Mouse (Mus musculus) lung, postnatal 0 days (tissue): Measurements from ENCODE around the gene Lrrc61. TPM values are rescaled to one million over a fixed set of nuclear protein-coding genes. Genes with fewer than 3 reads are reported as not detected.

Experiments used
- ATAC-seq: fragments of 200-750 bp; cut with Nextera tagmentation; 2 replicates; pipeline ENCODE4 v1.8.0; 2017; ENCODE audit warnings: moderate library complexity
- DNase-seq: peaks from one replicate; pipeline ENCODE4 v3.0.0-alpha.2; 2016; ENCODE audit warnings: low spot score
- H3K27ac ChIP-seq: fragments of 300-500 bp; sonication (generic); 2 replicates; pipeline ENCODE4 v1.5.1; 2014; ENCODE audit warnings: antibody characterized with exemption, mild to moderate bottlenecking, low read length, mixed read lengths
- H3K27me3 ChIP-seq: fragments of 300-500 bp; sonication (generic); replicated peaks from 2 replicates; pipeline ENCODE4 v1.6.1; 2014; ENCODE audit warnings: low read length, mixed read lengths; ENCODE audit not compliant: insufficient read depth
- H3K36me3 ChIP-seq: fragments of 300-500 bp; sonication (generic); 2 replicates; pipeline ENCODE4 v1.6.1; 2014; ENCODE audit warnings: low read length, mixed read lengths; ENCODE audit not compliant: insufficient read depth
- H3K4me1 ChIP-seq: fragments of 300-500 bp; sonication (generic); 2 replicates; pipeline ENCODE4 v1.6.1; 2014; ENCODE audit warnings: antibody characterized with exemption, low read depth, low read length, mixed read lengths; ENCODE audit not compliant: insufficient read depth
- H3K4me2 ChIP-seq: fragments of 300-500 bp; sonication (generic); replicated peaks from 2 replicates; pipeline ENCODE4 v1.6.1; 2014; ENCODE audit warnings: low read depth, mild to moderate bottlenecking, low read length, moderate library complexity, mixed read lengths
- H3K4me3 ChIP-seq: fragments of 300-500 bp; sonication (generic); 2 replicates; pipeline ENCODE4 v1.5.1; 2014; ENCODE audit warnings: low read depth, low read length
- H3K9ac ChIP-seq: fragments of 300-500 bp; sonication (generic); replicated peaks from 2 replicates; pipeline ENCODE4 v1.6.1; 2014; ENCODE audit warnings: low read depth, mild to moderate bottlenecking
- H3K9me3 ChIP-seq: fragments of 300-500 bp; sonication (generic); 2 replicates; pipeline ENCODE4 v1.6.1; 2016; ENCODE audit warnings: low read length, mixed read lengths
- CTCF ChIP-seq: IDR thresholded peaks from 2 replicates; pipeline ENCODE4 v1.5.1; 2016; ENCODE audit warnings: antibody characterized with exemption, mild to moderate bottlenecking
- EP300 ChIP-seq: IDR thresholded peaks from 2 replicates; pipeline ENCODE4 v1.6.1; 2016; ENCODE audit warnings: antibody characterized with exemption, mild to moderate bottlenecking, control low read depth
- WGBS: fragments of 180-500 bp; shearing (Covaris S2); extraction: QIAGEN DNeasy Blood & Tissue Kit; methylation state at CpG from one replicate; pipeline ENCODE4 v1.1.7; 2014; 5-methylcytosine and 5-hydroxymethylcytosine counted together
- polyA plus RNA-seq: library from polyadenylated mRNA; unstranded; fragments of >200 nt; fragmentation: Nextera tagmentation; extraction: Ambion mirVana; gene quantifications from 2 replicates; pipeline ENCODE4 v1.2.1, GENCODE M21; 2015

Lrrc61 gene
- polyA plus RNA-seq, 1 experiment from 2014 or later = 4.2 TPM

GRCm38 (mm10) chr6:48569065-48569807 lies 14.6 kb downstream of the Lrrc61 start:
- H3K4me3 ChIP-seq = no peak overlapping the region

GRCm38 (mm10) chr6:48572014-48572413 lies 17.4 kb downstream of the Lrrc61 start:
- DNase-seq (no peak), ATAC-seq (no peak)
- Histone ChIP-seq H3K27me3 (no peaks in the 10 kb centered on the region), H3K9me3 (no peaks in the 10 kb centered on the region), H3K27ac (peak overlapping the region; percentile 63), H3K36me3 (no peaks in the 10 kb centered on the region), H3K4me1 (peaks cover 9% of the 10 kb centered on the region; the same call in 1 of the 2 replicates), H3K9ac (peak overlapping the region; percentile 19; the same call in 1 of the 2 replicates), H3K4me2 (peak overlapping the region; percentile 40), H3K4me3 (peak overlapping the region; percentile 15)
- 92% methylated on average over 5 of the region's 5 CpGs for WGBS
- TF ChIP-seq EP300 (no peak), CTCF (no peak)

More at GRCm38 (mm10) chr6:48569065-48569807, 14.6 kb downstream of the Lrrc61 start:
- WGBS = 65% methylated on average over 8 of the region's 8 CpGs
- Histone ChIP-seq H3K9me3 (no peaks in the 10 kb centered on the region), H3K36me3 (no peaks in the 10 kb centered on the region), H3K4me1 (peaks cover 9% of the 10 kb centered on the region; the same call in 1 of the 2 replicates), H3K9ac (no peak overlapping the region), H3K27ac (no peak overlapping the region), H3K4me2 (no peak overlapping the region), H3K27me3 (no peaks in the 10 kb centered on the region)
- DNase-seq = no peak
- ATAC-seq = no peak
- TF ChIP-seq EP300 (no peak), CTCF (no peak)

GRCm38 (mm10) chr6:48572572-48573061 lies 18.0 kb downstream of the Lrrc61 start, which contains the start of gene Rarres2:
Gene Rarres2, minus strand, starts transcription at chr6:48572789.
- peak within 1 kb of the TSS; percentile 19; the same call in 1 of the 2 replicates for H3K9ac ChIP-seq
- H3K36me3 ChIP-seq = no peaks in the 10 kb centered on the region
- WGBS = 21% methylated on average over 6 of the region's 6 CpGs
- peak within 1 kb of the TSS; percentile 63 for H3K27ac ChIP-seq
- H3K4me3 ChIP-seq = peak within 1 kb of the TSS; percentile 15
- H3K9me3 ChIP-seq = no peaks in the 10 kb centered on the region
- peak; percentile 75 for DNase-seq
- ATAC-seq = peak; percentile 83
- H3K4me2 ChIP-seq = peak within 1 kb of the TSS; percentile 40
- H3K4me1 ChIP-seq = peaks cover 9% of the 10 kb centered on the region; the same call in 1 of the 2 replicates
- no peak for TF ChIP-seq EP300
- no peak for TF ChIP-seq CTCF
- no peaks in the 10 kb centered on the region for H3K27me3 ChIP-seq

- H3K9ac ChIP-seq = no peak overlapping the region
- no peaks in the 10 kb centered on the region for H3K36me3 ChIP-seq
- peaks cover 8% of the 10 kb centered on the region; the same call in 1 of the 2 replicates for H3K4me1 ChIP-seq
- no peak overlapping the region for H3K4me3 ChIP-seq
- WGBS = 31% methylated on average over 10 of the region's 10 CpGs
- no peaks in the 10 kb centered on the region for H3K27me3 ChIP-seq
- ATAC-seq = peak; percentile 34
- H3K9me3 ChIP-seq = no peaks in the 10 kb centered on the region
- peak overlapping the region; percentile 55 for H3K27ac ChIP-seq
- no peak overlapping the region for H3K4me2 ChIP-seq
- TF ChIP-seq EP300 = no peak
- TF ChIP-seq CTCF = no peak
- DNase-seq = peak; percentile 46
These were observed 18.7 kb downstream of the Lrrc61 start for GRCm38 (mm10) chr6:48573280-48573679.

- TF ChIP-seq EP300 = no peak
- H3K27ac ChIP-seq = no peak overlapping the region
- 66% methylated on average over 3 of the region's 3 CpGs for WGBS
These were observed 19.4 kb downstream of the Lrrc61 start for GRCm38 (mm10) chr6:48573981-48574380.

GRCm38 (mm10) chr6:48578736-48579135 lies 24.1 kb downstream of the Lrrc61 start:
- no peaks in the 10 kb centered on the region for H3K27me3 ChIP-seq
- peak overlapping the region; percentile 60 for H3K27ac ChIP-seq
- no peak overlapping the region for H3K4me2 ChIP-seq
- DNase-seq (no peak), ATAC-seq (no peak)
- no peaks in the 10 kb centered on the region for H3K4me1 ChIP-seq
- TF ChIP-seq EP300 (no peak), CTCF (no peak)
- H3K9ac ChIP-seq = no peak overlapping the region
- no peaks in the 10 kb centered on the region for H3K9me3 ChIP-seq
- H3K4me3 ChIP-seq = no peak overlapping the region
- no peaks in the 10 kb centered on the region for H3K36me3 ChIP-seq
- WGBS = 22% methylated on average over 5 of the region's 5 CpGs

More at GRCm38 (mm10) chr6:48573981-48574380, 19.4 kb downstream of the Lrrc61 start:
- Histone ChIP-seq H3K4me1 (0 out of 2 replicates have a peak, but pooled peaks cover 6% of the 10 kb centered on the region), H3K9ac (no peak overlapping the region), H3K4me2 (no peak overlapping the region), H3K9me3 (no peaks in the 10 kb centered on the region), H3K36me3 (no peaks in the 10 kb centered on the region), H3K27me3 (no peaks in the 10 kb centered on the region), H3K4me3 (no peak overlapping the region)
- DNase-seq (no peak), ATAC-seq (no peak)
